Mouse (Mus musculus): Measurements from ENCODE around the gene Nup205.

- TF ChIP-seq CTCF (IDR thresholded peaks at IDR 0.05; ENCODE audit: low read depth) (no peak), EP300 (optimal IDR thresholded peaks at IDR 0.05) (no peak)
These were observed 36.9 kb upstream of the Nup205 start for GRCm38 (mm10) chr6:35140351-35140750.

Data from stomach, postnatal 0 days (tissue).